Mouse (Mus musculus) forebrain, embryonic 13.5 days (tissue): ENCODE data around the gene Cyp2d22. TPM values are rescaled to one million over a fixed set of nuclear protein-coding genes. Genes with fewer than 3 reads are reported as not detected.

Source experiments
- ATAC-seq: fragments of 200-750 bp; cut with Nextera tagmentation; 2 replicates; pipeline ENCODE4 v1.8.0; 2017
- H3K27ac ChIP-seq: fragments of 300-500 bp; sonication (generic); 2 replicates; pipeline ENCODE4 v1.5.1; 2015; ENCODE audit warnings: inconsistent platforms, mild to moderate bottlenecking, moderate library complexity
- H3K27me3 ChIP-seq: fragments of 300-500 bp; sonication (generic); 2 replicates; pipeline ENCODE4 v1.6.1; 2015; ENCODE audit warnings: mild to moderate bottlenecking, inconsistent platforms
- H3K36me3 ChIP-seq: fragments of 300-500 bp; sonication (generic); 2 replicates; pipeline ENCODE4 v1.6.1; 2015; ENCODE audit warnings: mild to moderate bottlenecking, inconsistent platforms; ENCODE audit not compliant: poor library complexity, severe bottlenecking
- H3K4me1 ChIP-seq: fragments of 300-500 bp; sonication (generic); 2 replicates; pipeline ENCODE4 v1.6.1; 2015; ENCODE audit warnings: inconsistent platforms
- H3K4me2 ChIP-seq: fragments of 300-500 bp; sonication (generic); 2 replicates; pipeline ENCODE4 v1.6.1; 2015; ENCODE audit warnings: inconsistent platforms, mild to moderate bottlenecking, moderate library complexity
- H3K4me3 ChIP-seq: fragments of 300-500 bp; sonication (generic); 2 replicates; pipeline ENCODE4 v1.5.1; 2015; ENCODE audit warnings: mild to moderate bottlenecking, inconsistent platforms
- H3K9ac ChIP-seq: fragments of 300-500 bp; sonication (generic); 2 replicates; pipeline ENCODE4 v1.6.1; 2015; ENCODE audit warnings: mild to moderate bottlenecking, inconsistent platforms
- H3K9me3 ChIP-seq: fragments of 300-500 bp; sonication (generic); replicated peaks from 2 replicates; pipeline ENCODE4 v1.6.1; 2016; ENCODE audit warnings: inconsistent platforms
- WGBS: fragments of 180-500 bp; shearing (Covaris S2); methylation state at CpG from one replicate; pipeline ENCODE4 v1.1.7; 2015; 5-methylcytosine and 5-hydroxymethylcytosine counted together
- microRNA-seq: library from miRNA; unstranded; fragments of <30 nt; microRNA quantifications from one replicate; pipeline ENCODE4, GENCODE M21; 2016
- polyA plus RNA-seq: library from polyadenylated mRNA; unstranded; fragments of >200 nt; fragmentation: Nextera tagmentation; extraction: Ambion mirVana; gene quantifications from 2 replicates; pipeline ENCODE4 v1.2.1, GENCODE M21; 2015

Cyp2d22 gene
- polyA plus RNA-seq, 1 experiment from 2014 or later = 1.7 TPM

GRCm38 (mm10) chr15:82322195-82322594 lies 57.9 kb downstream of the Cyp2d22 start:
- Histone ChIP-seq H3K4me2 (no peak overlapping the region), H3K4me3 (no peak overlapping the region), H3K9me3 (no peaks in the 10 kb centered on the region), H3K36me3 (no peaks in the 10 kb centered on the region), H3K9ac (no peak overlapping the region), H3K4me1 (no peaks in the 10 kb centered on the region), H3K27ac (no peak overlapping the region), H3K27me3 (no peaks in the 10 kb centered on the region)
- ATAC-seq = no peak
- 80% methylated on average over 8 of the region's 8 CpGs for WGBS

Small RNA genes within 50 kb of the gene (microRNA-seq; reads per million reads assigned to microRNA genes)
- gene Gm25990 (not detected), gene Gm27331 (not detected), gene Mir7684 (not detected)

Other genes with a start within 250 kb of the Cyp2d22 start
- 200 and 218 TPM in 2 replicates for gene Srebf2, start 233.1 kb downstream of the Cyp2d22 start, polyA plus RNA-seq
- gene Shisa8, start 167.4 kb downstream of the Cyp2d22 start, polyA plus RNA-seq = 0.74 and 0.77 TPM in 2 replicates
- 0.15 and 0.22 TPM in 2 replicates for gene Tnfrsf13c, start 155.9 kb downstream of the Cyp2d22 start, polyA plus RNA-seq
- 71.5 and 76.5 TPM in 2 replicates for gene Cenpm, start 135.5 kb downstream of the Cyp2d22 start, polyA plus RNA-seq
- 7.7 and 7.8 TPM in 2 replicates for gene 1500009C09Rik, start 127.9 kb downstream of the Cyp2d22 start, polyA plus RNA-seq
- 248 and 264 TPM in 2 replicates for gene Sept3, start 105.4 kb downstream of the Cyp2d22 start, polyA plus RNA-seq
- gene Wbp2nl, start 81.3 kb downstream of the Cyp2d22 start, polyA plus RNA-seq = not detected in 2 replicates
- 19.4 and 25.2 TPM in 2 replicates for gene Naga, start 41.3 kb downstream of the Cyp2d22 start, polyA plus RNA-seq
- gene Pheta2, start 41.3 kb downstream of the Cyp2d22 start, polyA plus RNA-seq = 1.3 and 1.8 TPM in 2 replicates
- 303 and 321 TPM in 2 replicates for gene Smdt1, start 41.3 kb downstream of the Cyp2d22 start, polyA plus RNA-seq
- 318 and 358 TPM in 2 replicates for gene Ndufa6, start 25.9 kb downstream of the Cyp2d22 start, polyA plus RNA-seq
- not detected in 2 replicates for gene Cyp2d11, start 13.8 kb upstream of the Cyp2d22 start, polyA plus RNA-seq
- 0.57 TPM in 1 of 2 replicates, not detected in the other for gene Cyp2d10, start 26.9 kb upstream of the Cyp2d22 start, polyA plus RNA-seq
- gene Cyp2d9, start 53.2 kb upstream of the Cyp2d22 start, polyA plus RNA-seq = not detected in 2 replicates
- not detected in 2 replicates for gene Cyp2d12, start 174.8 kb upstream of the Cyp2d22 start, polyA plus RNA-seq
- gene Cyp2d34, start 240.7 kb upstream of the Cyp2d22 start, polyA plus RNA-seq = not detected in 2 replicates